Mouse (Mus musculus): ENCODE results near the gene Mybpc3. TPM values are rescaled to one million over a fixed set of nuclear protein-coding genes. Genes with fewer than 3 reads are reported as not detected.
"Not testable (repeated sequence)": the region's sequence is repeated elsewhere in the genome, so short reads cannot be mapped to it uniquely, and the experiment has no call there.

Mybpc3 gene
- polyA plus RNA-seq, 1 experiment: 0.05 TPM

GRCm38 (mm10) chr2:91108156-91108555 lies 9.8 kb upstream of the Mybpc3 start:
- H3K27ac ChIP-seq (ENCODE audit: insufficient read depth, low read depth, low read length): no peak overlapping the region
- H3K27me3 ChIP-seq (ENCODE audit: control insufficient read depth, insufficient read depth, low read length): no peaks in the 10 kb centered on the region
- TF ChIP-seq CTCF (IDR thresholded peaks at IDR 0.05; ENCODE audit: extremely low read depth, insufficient read length, insufficient replicate concordance, low read depth, low read length): no peak
- TF ChIP-seq POLR2A (IDR thresholded peaks at IDR 0.05; ENCODE audit: low read depth, low read length): no peak
- no peaks in the 10 kb centered on the region for H3K4me1 ChIP-seq (ENCODE audit: control insufficient read depth, insufficient read depth, insufficient read length, low read length)
- 81% methylated on average over 3 of the region's 3 CpGs for WGBS
- no peaks in the 10 kb centered on the region for H3K36me3 ChIP-seq (ENCODE audit: control insufficient read depth, insufficient read depth, low read length)
- H3K4me3 ChIP-seq (ENCODE audit: low read depth, low read length): no peak overlapping the region

GRCm38 (mm10) chr2:91109241-91109640 lies 8.7 kb upstream of the Mybpc3 start:
- WGBS: 71% methylated on average over 5 of the region's 5 CpGs
- Histone ChIP-seq H3K27me3 (ENCODE audit: control insufficient read depth, insufficient read depth, low read length) (no peaks in the 10 kb centered on the region), H3K4me3 (ENCODE audit: low read depth, low read length) (no peak overlapping the region), H3K36me3 (ENCODE audit: control insufficient read depth, insufficient read depth, low read length) (no peaks in the 10 kb centered on the region), H3K27ac (ENCODE audit: insufficient read depth, low read depth, low read length) (no peak overlapping the region), H3K4me1 (ENCODE audit: control insufficient read depth, insufficient read depth, insufficient read length, low read length) (no peaks in the 10 kb centered on the region)
- TF ChIP-seq CTCF (IDR thresholded peaks at IDR 0.05; ENCODE audit: extremely low read depth, insufficient read length, insufficient replicate concordance, low read depth, low read length): no peak
- no peak for TF ChIP-seq POLR2A (IDR thresholded peaks at IDR 0.05; ENCODE audit: low read depth, low read length)

- TF ChIP-seq POLR2A (IDR thresholded peaks at IDR 0.05; ENCODE audit: low read depth, low read length) (no peak), CTCF (IDR thresholded peaks at IDR 0.05; ENCODE audit: extremely low read depth, insufficient read length, insufficient replicate concordance, low read depth, low read length) (no peak)
- no peaks in the 10 kb centered on the region for H3K36me3 ChIP-seq (ENCODE audit: control insufficient read depth, insufficient read depth, low read length)
- H3K27me3 ChIP-seq (ENCODE audit: control insufficient read depth, insufficient read depth, low read length): no peaks in the 10 kb centered on the region
- H3K27ac ChIP-seq (ENCODE audit: insufficient read depth, low read depth, low read length): no peak overlapping the region
- H3K4me1 ChIP-seq (ENCODE audit: control insufficient read depth, insufficient read depth, insufficient read length, low read length): no peaks in the 10 kb centered on the region
- 74% methylated on average over 5 of the region's 5 CpGs for WGBS
- no peak overlapping the region for H3K4me3 ChIP-seq (ENCODE audit: low read depth, low read length)
Measured at GRCm38 (mm10) chr2:91109807-91110385, 8.0 kb upstream of the Mybpc3 start.

DNA sequence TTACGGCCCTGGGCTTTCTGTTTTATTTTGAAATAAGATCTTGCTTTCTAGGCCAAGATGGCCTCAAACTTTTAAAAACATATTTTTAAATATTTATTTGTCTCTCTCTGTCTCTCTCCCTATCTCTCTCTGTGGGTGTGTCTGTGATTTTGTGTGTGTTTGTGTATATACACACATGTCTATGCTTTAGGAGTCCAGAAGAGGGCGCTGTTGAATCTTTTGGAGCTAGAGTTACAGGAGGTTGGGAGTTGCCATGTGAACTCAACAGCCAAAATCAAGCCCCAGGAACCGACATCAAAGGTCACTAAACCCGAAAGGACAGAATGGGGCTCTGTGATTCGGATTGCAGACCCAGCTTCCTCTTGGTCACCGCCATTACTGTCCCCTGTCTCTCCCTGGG lies 7.5 kb upstream of the Mybpc3 start:
- no peak for TF ChIP-seq CTCF (IDR thresholded peaks at IDR 0.05; ENCODE audit: extremely low read depth, insufficient read length, insufficient replicate concordance, low read depth, low read length)
- no peak for TF ChIP-seq POLR2A (IDR thresholded peaks at IDR 0.05; ENCODE audit: low read depth, low read length)
- no peaks in the 10 kb centered on the region for H3K36me3 ChIP-seq (ENCODE audit: control insufficient read depth, insufficient read depth, low read length)
- H3K4me1 ChIP-seq (ENCODE audit: control insufficient read depth, insufficient read depth, insufficient read length, low read length): no peaks in the 10 kb centered on the region
- no peaks in the 10 kb centered on the region for H3K27me3 ChIP-seq (ENCODE audit: control insufficient read depth, insufficient read depth, low read length)
- H3K4me3 ChIP-seq (ENCODE audit: low read depth, low read length): no peak overlapping the region
- 82% methylated on average over 6 of the region's 6 CpGs for WGBS
- H3K27ac ChIP-seq (ENCODE audit: insufficient read depth, low read depth, low read length): no peak overlapping the region

DNA sequence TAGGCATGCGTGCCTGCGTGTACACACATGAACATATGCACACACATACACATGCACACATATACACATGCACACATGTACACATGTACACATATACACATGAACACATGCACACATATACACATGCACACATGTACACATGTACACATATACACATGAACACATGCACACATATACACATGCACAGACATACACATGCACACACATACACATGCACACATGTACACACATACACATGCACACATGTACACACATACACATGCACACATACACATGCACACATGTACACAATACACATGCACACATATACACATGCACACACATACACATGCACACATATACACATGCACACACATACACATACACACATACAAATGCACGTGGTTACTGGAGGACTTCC lies 6.1 kb upstream of the Mybpc3 start:
- H3K4me1 ChIP-seq (ENCODE audit: control insufficient read depth, insufficient read depth, insufficient read length, low read length); H3K27me3 ChIP-seq (ENCODE audit: control insufficient read depth, insufficient read depth, low read length); H3K36me3 ChIP-seq (ENCODE audit: control insufficient read depth, insufficient read depth, low read length); H3K27ac ChIP-seq (ENCODE audit: insufficient read depth, low read depth, low read length); H3K4me3 ChIP-seq (ENCODE audit: low read depth, low read length): not testable (repeated sequence)
- WGBS: 86% methylated on average over 3 of the region's 3 CpGs

- no peaks in the 10 kb centered on the region for H3K27me3 ChIP-seq (ENCODE audit: control insufficient read depth, insufficient read depth, low read length)
- TF ChIP-seq POLR2A (IDR thresholded peaks at IDR 0.05; ENCODE audit: low read depth, low read length): no peak
- no peak for TF ChIP-seq CTCF (IDR thresholded peaks at IDR 0.05; ENCODE audit: extremely low read depth, insufficient read length, insufficient replicate concordance, low read depth, low read length)
- H3K4me3 ChIP-seq (ENCODE audit: low read depth, low read length): no peak overlapping the region
- 38% methylated on average over 4 of the region's 4 CpGs for WGBS
- no peaks in the 10 kb centered on the region for H3K36me3 ChIP-seq (ENCODE audit: control insufficient read depth, insufficient read depth, low read length)
- H3K27ac ChIP-seq (ENCODE audit: insufficient read depth, low read depth, low read length): no peak overlapping the region
- H3K4me1 ChIP-seq (ENCODE audit: control insufficient read depth, insufficient read depth, insufficient read length, low read length): no peaks in the 10 kb centered on the region
Measured at GRCm38 (mm10) chr2:91112491-91112890, 5.5 kb upstream of the Mybpc3 start.

DNA sequence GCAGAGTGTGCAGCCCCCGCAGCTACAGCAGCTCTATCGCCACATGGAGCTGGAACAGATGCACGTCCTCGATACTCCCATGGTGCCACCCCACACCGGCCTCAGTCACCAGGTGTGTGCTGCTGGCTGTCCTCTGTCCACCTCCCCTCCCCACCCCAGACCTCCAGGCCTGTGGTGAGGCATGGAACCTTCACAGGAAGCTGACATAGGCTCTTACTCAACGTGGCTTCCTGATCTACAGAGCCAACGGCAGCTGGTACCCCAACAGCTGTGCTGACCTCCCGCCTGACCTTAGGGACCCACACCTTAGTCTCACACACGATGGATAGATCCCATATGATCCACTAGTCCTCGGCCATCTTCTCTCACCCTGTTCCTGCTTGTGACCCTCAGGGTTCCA lies 4.6 kb upstream of the Mybpc3 start:
- WGBS: 75% methylated on average over 10 of the region's 10 CpGs
- Histone ChIP-seq H3K4me3 (ENCODE audit: low read depth, low read length) (no peak overlapping the region), H3K4me1 (ENCODE audit: control insufficient read depth, insufficient read depth, insufficient read length, low read length) (no peaks in the 10 kb centered on the region), H3K27ac (ENCODE audit: insufficient read depth, low read depth, low read length) (no peak overlapping the region), H3K36me3 (ENCODE audit: control insufficient read depth, insufficient read depth, low read length) (no peaks in the 10 kb centered on the region), H3K27me3 (ENCODE audit: control insufficient read depth, insufficient read depth, low read length) (no peaks in the 10 kb centered on the region)
- TF ChIP-seq CTCF (IDR thresholded peaks at IDR 0.05; ENCODE audit: extremely low read depth, insufficient read length, insufficient replicate concordance, low read depth, low read length) (no peak), POLR2A (IDR thresholded peaks at IDR 0.05; ENCODE audit: low read depth, low read length) (no peak)

DNA sequence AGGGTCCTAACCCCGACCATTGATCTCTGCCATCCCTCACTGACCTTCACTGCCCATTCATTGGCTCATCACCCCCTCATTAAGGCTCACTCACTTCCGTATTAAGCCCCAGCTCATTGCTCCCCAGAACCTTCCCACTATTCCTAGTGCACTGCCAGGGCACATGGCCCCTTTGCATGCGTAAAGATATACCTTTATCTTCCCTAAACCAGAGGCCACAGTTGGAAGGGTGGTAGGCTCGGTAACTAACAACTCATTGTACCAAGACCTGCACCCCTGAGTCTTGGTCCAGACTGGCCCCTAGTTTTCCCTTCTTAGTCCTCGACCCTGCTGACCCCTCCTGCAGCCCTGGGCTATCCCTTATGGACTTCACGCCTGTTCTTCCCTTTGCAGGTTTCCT lies 4.1 kb upstream of the Mybpc3 start:
- H3K27me3 ChIP-seq (ENCODE audit: control insufficient read depth, insufficient read depth, low read length): no peaks in the 10 kb centered on the region
- H3K4me3 ChIP-seq (ENCODE audit: low read depth, low read length): no peak overlapping the region
- no peak overlapping the region for H3K27ac ChIP-seq (ENCODE audit: insufficient read depth, low read depth, low read length)
- no peaks in the 10 kb centered on the region for H3K4me1 ChIP-seq (ENCODE audit: control insufficient read depth, insufficient read depth, insufficient read length, low read length)
- H3K36me3 ChIP-seq (ENCODE audit: control insufficient read depth, insufficient read depth, low read length): no peaks in the 10 kb centered on the region
- WGBS: 78% methylated on average over 6 of the region's 6 CpGs
- TF ChIP-seq CTCF (IDR thresholded peaks at IDR 0.05; ENCODE audit: extremely low read depth, insufficient read length, insufficient replicate concordance, low read depth, low read length) (no peak), POLR2A (IDR thresholded peaks at IDR 0.05; ENCODE audit: low read depth, low read length) (no peak)
